Mouse (Mus musculus): ENCODE data around the gene Per1. TPM values are rescaled to one million over a fixed set of nuclear protein-coding genes. Genes with fewer than 3 reads are reported as not detected.

Gene Per1
- polyA plus RNA-seq, 1 experiment from 2014 or later = 10.1 TPM

DNA sequence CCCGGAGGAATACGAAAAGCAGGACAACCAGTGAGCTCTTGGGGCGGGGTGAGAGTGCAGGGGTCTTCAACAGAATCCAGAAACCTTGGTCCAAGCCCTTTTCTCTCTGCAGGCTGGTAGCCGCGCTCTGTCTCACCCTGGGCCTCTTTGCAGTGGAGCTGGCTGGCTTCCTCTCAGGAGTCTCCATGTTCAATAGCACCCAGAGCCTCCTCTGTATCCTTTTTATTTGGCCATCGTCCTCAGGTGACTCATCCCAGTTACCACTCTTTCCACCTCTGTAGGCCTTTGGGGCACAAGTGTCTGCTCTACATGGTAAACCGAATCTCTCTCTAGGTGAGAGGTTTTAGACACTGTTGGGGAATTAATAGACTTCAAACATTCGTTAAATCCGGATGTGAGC lies 23.8 kb upstream of the Per1 start:
- peak overlapping the region; percentile 85 for H3K4me2 ChIP-seq (replicated peaks)
- DNase-seq (ENCODE audit: low spot score) (no peak), ATAC-seq (ENCODE audit: low FRiP score) (no peak)
- no peaks in the 10 kb centered on the region for H3K9me3 ChIP-seq (ENCODE audit: control insufficient read depth, low read length)
- peak overlapping the region; percentile 55 for H3K4me3 ChIP-seq (replicated peaks; ENCODE audit: low read length)
- H3K27ac ChIP-seq = peak overlapping the region; percentile 91
- no peaks in the 10 kb centered on the region for H3K27me3 ChIP-seq (ENCODE audit: control insufficient read depth, insufficient read depth, low read length)
- WGBS = 21% methylated on average over 9 of the region's 9 CpGs
- H3K4me1 ChIP-seq (replicated peaks; ENCODE audit: control insufficient read depth, insufficient read depth, low read length) = peaks cover 18% of the 10 kb centered on the region
- no peaks in the 10 kb centered on the region for H3K36me3 ChIP-seq (replicated peaks; ENCODE audit: control insufficient read depth, insufficient read depth)
- H3K9ac ChIP-seq = peak overlapping the region; percentile 84

DNA sequence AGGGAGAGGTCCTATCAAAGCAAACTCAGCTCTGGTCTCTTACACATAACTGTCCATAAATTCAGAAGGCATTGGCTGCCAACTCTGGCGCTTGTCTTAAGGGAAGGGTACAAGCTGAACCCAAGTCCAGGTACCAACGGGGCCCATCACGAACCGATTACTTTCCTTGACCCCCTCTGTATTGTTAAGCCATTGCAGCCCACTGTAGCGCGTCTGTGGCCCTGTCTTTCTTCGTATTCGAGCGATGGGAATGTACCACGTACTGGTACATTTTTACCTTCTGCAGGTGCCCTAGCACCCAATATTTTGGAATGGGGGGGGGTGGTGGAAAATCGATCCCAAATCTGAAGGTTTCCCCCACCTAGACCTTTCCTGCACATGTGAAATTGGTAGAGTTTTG lies 22.8 kb upstream of the Per1 start:
- no peak for ATAC-seq (ENCODE audit: low FRiP score)
- Histone ChIP-seq H3K27ac (peak overlapping the region; percentile 98), H3K9ac (peak overlapping the region; percentile 74), H3K9me3 (ENCODE audit: control insufficient read depth, low read length) (no peaks in the 10 kb centered on the region), H3K4me2 (replicated peaks) (peak overlapping the region; percentile 57), H3K4me1 (replicated peaks; ENCODE audit: control insufficient read depth, insufficient read depth, low read length) (peaks cover 13% of the 10 kb centered on the region), H3K36me3 (replicated peaks; ENCODE audit: control insufficient read depth, insufficient read depth) (no peaks in the 10 kb centered on the region), H3K27me3 (ENCODE audit: control insufficient read depth, insufficient read depth, low read length) (no peaks in the 10 kb centered on the region), H3K4me3 (replicated peaks; ENCODE audit: low read length) (peak overlapping the region; percentile 29)
- 85% methylated on average over 11 of the region's 11 CpGs for WGBS
- DNase-seq (ENCODE audit: low spot score) = no peak

DNA sequence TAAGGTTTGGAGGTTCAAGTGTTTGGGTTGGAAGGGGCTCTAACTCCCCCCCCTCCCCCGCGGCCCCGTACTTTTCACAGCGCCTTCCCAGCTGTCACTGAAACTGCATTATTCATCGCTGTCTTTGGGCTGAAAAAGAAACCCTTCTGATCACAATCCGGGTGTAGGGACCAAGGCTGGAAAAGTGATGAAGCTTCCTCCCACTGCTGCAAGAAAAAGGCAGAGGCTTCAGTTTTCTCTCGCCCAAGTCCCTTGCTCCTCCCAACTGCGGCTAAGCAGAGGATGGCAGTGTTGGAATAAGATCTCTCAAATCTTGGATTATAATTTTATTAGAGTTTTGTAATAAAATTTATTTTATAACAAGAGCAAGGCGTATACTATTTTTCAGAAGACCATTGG lies 22.4 kb upstream of the Per1 start:
- no peaks in the 10 kb centered on the region for H3K9me3 ChIP-seq (ENCODE audit: control insufficient read depth, low read length)
- H3K4me2 ChIP-seq (replicated peaks) = peak overlapping the region; percentile 57
- 12% methylated on average over 9 of the region's 9 CpGs for WGBS
- DNase-seq (ENCODE audit: low spot score) (peak; percentile 35), ATAC-seq (ENCODE audit: low FRiP score) (no peak)
- peaks cover 13% of the 10 kb centered on the region for H3K4me1 ChIP-seq (replicated peaks; ENCODE audit: control insufficient read depth, insufficient read depth, low read length)
- no peaks in the 10 kb centered on the region for H3K36me3 ChIP-seq (replicated peaks; ENCODE audit: control insufficient read depth, insufficient read depth)
- peak overlapping the region; percentile 29 for H3K4me3 ChIP-seq (replicated peaks; ENCODE audit: low read length)
- peak overlapping the region; percentile 74 for H3K9ac ChIP-seq
- H3K27ac ChIP-seq = peak overlapping the region; percentile 98
- no peaks in the 10 kb centered on the region for H3K27me3 ChIP-seq (ENCODE audit: control insufficient read depth, insufficient read depth, low read length)

DNA sequence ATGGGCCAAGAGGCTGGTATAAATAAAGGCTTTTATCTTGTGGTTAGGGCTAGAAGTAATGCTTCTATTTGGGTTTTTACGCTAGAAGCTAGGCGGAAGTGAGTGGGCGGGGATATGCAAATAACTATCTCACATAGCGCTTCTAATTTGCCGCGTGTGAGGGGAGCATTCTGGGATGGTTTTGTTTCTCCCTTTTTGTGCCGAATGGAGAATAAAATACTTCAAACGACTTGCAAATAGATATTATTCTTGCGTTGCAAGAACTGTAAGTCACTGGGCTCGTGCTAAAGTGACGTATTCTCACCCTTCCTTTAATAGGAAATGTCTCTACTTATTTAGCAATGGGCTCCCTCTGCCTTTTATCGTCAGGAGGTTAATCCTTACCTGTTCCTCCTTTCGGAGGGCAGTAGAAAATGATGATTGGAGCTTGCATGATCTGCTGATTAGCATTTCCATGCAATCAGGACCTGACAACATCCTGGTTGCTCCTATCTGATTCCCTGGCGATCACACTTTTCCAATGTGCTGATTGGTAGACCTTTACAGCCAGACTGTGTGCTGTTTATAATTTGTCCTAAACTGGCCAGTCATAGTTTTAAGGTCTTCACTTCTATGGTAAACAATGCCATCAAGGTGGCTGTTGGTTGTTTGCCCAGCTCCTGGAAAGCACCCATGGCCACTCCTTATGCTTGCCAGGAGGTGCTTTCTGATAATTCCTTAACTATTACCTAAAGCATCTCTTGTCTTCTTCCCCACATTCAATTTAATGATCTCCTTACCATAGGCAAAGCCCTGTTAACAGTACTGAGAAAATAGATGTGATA lies 21.7 kb upstream of the Per1 start:
- DNase-seq (ENCODE audit: low spot score) (peak; percentile 96), ATAC-seq (ENCODE audit: low FRiP score) (peak; percentile 74)
- WGBS = under 1% methylated on average over 14 of the region's 14 CpGs
- H3K9me3 ChIP-seq (ENCODE audit: control insufficient read depth, low read length) = no peaks in the 10 kb centered on the region
- H3K27ac ChIP-seq = peak overlapping the region; percentile 98
- peak overlapping the region; percentile 74 for H3K9ac ChIP-seq
- peaks cover 13% of the 10 kb centered on the region for H3K4me1 ChIP-seq (replicated peaks; ENCODE audit: control insufficient read depth, insufficient read depth, low read length)
- peak overlapping the region; percentile 29 for H3K4me3 ChIP-seq (replicated peaks; ENCODE audit: low read length)
- no peaks in the 10 kb centered on the region for H3K27me3 ChIP-seq (ENCODE audit: control insufficient read depth, insufficient read depth, low read length)
- H3K36me3 ChIP-seq (replicated peaks; ENCODE audit: control insufficient read depth, insufficient read depth) = no peaks in the 10 kb centered on the region
- peak overlapping the region; percentile 57 for H3K4me2 ChIP-seq (replicated peaks)

- peaks cover 13% of the 10 kb centered on the region for H3K4me1 ChIP-seq (replicated peaks; ENCODE audit: control insufficient read depth, insufficient read depth, low read length)
These were observed 20.9 kb upstream of the Per1 start for GRCm38 (mm10) chr11:69073951-69074775.

GRCm38 (mm10) chr11:69074776-69075069 lies 20.3 kb upstream of the Per1 start:
- WGBS = 50% methylated on average over 2 of the region's 2 CpGs
- Histone ChIP-seq H3K9me3 (ENCODE audit: control insufficient read depth, low read length) (no peaks in the 10 kb centered on the region), H3K4me3 (replicated peaks; ENCODE audit: low read length) (no peak overlapping the region), H3K9ac (no peak overlapping the region), H3K4me1 (replicated peaks; ENCODE audit: control insufficient read depth, insufficient read depth, low read length) (peaks cover 13% of the 10 kb centered on the region), H3K4me2 (replicated peaks) (no peak overlapping the region), H3K36me3 (replicated peaks; ENCODE audit: control insufficient read depth, insufficient read depth) (no peaks in the 10 kb centered on the region), H3K27me3 (ENCODE audit: control insufficient read depth, insufficient read depth, low read length) (no peaks in the 10 kb centered on the region), H3K27ac (no peak overlapping the region)
- DNase-seq (ENCODE audit: low spot score) (no peak), ATAC-seq (ENCODE audit: low FRiP score) (no peak)

More at GRCm38 (mm10) chr11:69073951-69074775, 20.9 kb upstream of the Per1 start:
- Histone ChIP-seq H3K36me3 (replicated peaks; ENCODE audit: control insufficient read depth, insufficient read depth) (no peaks in the 10 kb centered on the region), H3K9ac (no peak overlapping the region), H3K27ac (peak overlapping the region; percentile 98), H3K27me3 (ENCODE audit: control insufficient read depth, insufficient read depth, low read length) (no peaks in the 10 kb centered on the region), H3K4me2 (replicated peaks) (peak overlapping the region; percentile 57; the same call in 1 of the 2 replicates), H3K4me3 (replicated peaks; ENCODE audit: low read length) (no peak overlapping the region), H3K9me3 (ENCODE audit: control insufficient read depth, low read length) (no peaks in the 10 kb centered on the region)
- ATAC-seq (ENCODE audit: low FRiP score) (no peak), DNase-seq (ENCODE audit: low spot score) (no peak)
- 44% methylated on average over 6 of the region's 6 CpGs for WGBS

GRCm38 (mm10) chr11:69075764-69076479 lies 19.1 kb upstream of the Per1 start:
- WGBS = 51% methylated on average over 8 of the region's 9 CpGs

GRCm38 (mm10) chr11:69076572-69076971 lies 18.4 kb upstream of the Per1 start:
- no peaks in the 10 kb centered on the region for H3K9me3 ChIP-seq (ENCODE audit: control insufficient read depth, low read length)
- WGBS = 62% methylated on average over 5 of the region's 5 CpGs
- H3K9ac ChIP-seq = no peak overlapping the region
- H3K4me2 ChIP-seq (replicated peaks) = no peak overlapping the region
- no peaks in the 10 kb centered on the region for H3K27me3 ChIP-seq (ENCODE audit: control insufficient read depth, insufficient read depth, low read length)
- H3K27ac ChIP-seq = no peak overlapping the region
- H3K4me3 ChIP-seq (replicated peaks; ENCODE audit: low read length) = no peak overlapping the region
- no peak for DNase-seq (ENCODE audit: low spot score)
- H3K36me3 ChIP-seq (replicated peaks; ENCODE audit: control insufficient read depth, insufficient read depth) = no peaks in the 10 kb centered on the region
- peaks cover 7% of the 10 kb centered on the region for H3K4me1 ChIP-seq (replicated peaks; ENCODE audit: control insufficient read depth, insufficient read depth, low read length)
- ATAC-seq (ENCODE audit: low FRiP score) = no peak

More at GRCm38 (mm10) chr11:69075764-69076479, 19.1 kb upstream of the Per1 start:
- H3K4me2 ChIP-seq (replicated peaks) = no peak overlapping the region
- no peak for ATAC-seq (ENCODE audit: low FRiP score)
- H3K27me3 ChIP-seq (ENCODE audit: control insufficient read depth, insufficient read depth, low read length) = no peaks in the 10 kb centered on the region
- no peak overlapping the region for H3K27ac ChIP-seq
- H3K9ac ChIP-seq = no peak overlapping the region
- no peak overlapping the region for H3K4me3 ChIP-seq (replicated peaks; ENCODE audit: low read length)
- H3K36me3 ChIP-seq (replicated peaks; ENCODE audit: control insufficient read depth, insufficient read depth) = no peaks in the 10 kb centered on the region
- no peaks in the 10 kb centered on the region for H3K9me3 ChIP-seq (ENCODE audit: control insufficient read depth, low read length)
- no peak for DNase-seq (ENCODE audit: low spot score)
- H3K4me1 ChIP-seq (replicated peaks; ENCODE audit: control insufficient read depth, insufficient read depth, low read length) = peaks cover 13% of the 10 kb centered on the region

DNA sequence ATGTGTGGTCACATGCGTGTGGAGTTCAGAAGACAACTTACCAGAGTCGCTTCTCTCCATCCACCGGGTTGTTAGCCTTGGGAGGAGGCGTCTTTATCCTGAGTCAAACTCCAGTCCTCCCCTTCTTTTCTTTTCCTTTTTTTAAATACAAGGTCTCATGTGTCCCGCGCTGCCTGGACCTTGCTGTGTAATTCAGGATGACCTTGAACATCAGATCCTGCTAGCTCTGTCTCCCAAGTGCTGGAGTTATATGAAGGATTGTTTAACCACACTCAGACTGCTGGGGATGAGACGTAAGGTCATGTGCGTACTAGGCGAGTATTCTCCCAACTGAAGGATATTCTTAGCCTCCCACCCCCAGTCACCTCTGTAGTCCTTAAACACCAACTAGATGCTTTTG lies 17.7 kb upstream of the Per1 start:
- DNase-seq (ENCODE audit: low spot score) (no peak), ATAC-seq (ENCODE audit: low FRiP score) (no peak)
- Histone ChIP-seq H3K27ac (no peak overlapping the region), H3K9ac (no peak overlapping the region), H3K27me3 (ENCODE audit: control insufficient read depth, insufficient read depth, low read length) (no peaks in the 10 kb centered on the region), H3K9me3 (ENCODE audit: control insufficient read depth, low read length) (no peaks in the 10 kb centered on the region), H3K4me1 (replicated peaks; ENCODE audit: control insufficient read depth, insufficient read depth, low read length) (peaks cover 3% of the 10 kb centered on the region; the same call in 1 of the 2 replicates), H3K4me2 (replicated peaks) (no peak overlapping the region), H3K36me3 (replicated peaks; ENCODE audit: control insufficient read depth, insufficient read depth) (no peaks in the 10 kb centered on the region), H3K4me3 (replicated peaks; ENCODE audit: low read length) (no peak overlapping the region)
- 86% methylated on average over 9 of the region's 9 CpGs for WGBS

All from hindbrain, embryonic 14.5 days (tissue).